Mouse (Mus musculus): ENCODE results near the gene Adcyap1r1. TPM values are rescaled to one million over a fixed set of nuclear protein-coding genes. Genes with fewer than 3 reads are reported as not detected.

The Adcyap1r1 gene
- total RNA-seq (2012; rRNA removed) = 2.0 and 5.3 TPM in 2 replicates

DNA sequence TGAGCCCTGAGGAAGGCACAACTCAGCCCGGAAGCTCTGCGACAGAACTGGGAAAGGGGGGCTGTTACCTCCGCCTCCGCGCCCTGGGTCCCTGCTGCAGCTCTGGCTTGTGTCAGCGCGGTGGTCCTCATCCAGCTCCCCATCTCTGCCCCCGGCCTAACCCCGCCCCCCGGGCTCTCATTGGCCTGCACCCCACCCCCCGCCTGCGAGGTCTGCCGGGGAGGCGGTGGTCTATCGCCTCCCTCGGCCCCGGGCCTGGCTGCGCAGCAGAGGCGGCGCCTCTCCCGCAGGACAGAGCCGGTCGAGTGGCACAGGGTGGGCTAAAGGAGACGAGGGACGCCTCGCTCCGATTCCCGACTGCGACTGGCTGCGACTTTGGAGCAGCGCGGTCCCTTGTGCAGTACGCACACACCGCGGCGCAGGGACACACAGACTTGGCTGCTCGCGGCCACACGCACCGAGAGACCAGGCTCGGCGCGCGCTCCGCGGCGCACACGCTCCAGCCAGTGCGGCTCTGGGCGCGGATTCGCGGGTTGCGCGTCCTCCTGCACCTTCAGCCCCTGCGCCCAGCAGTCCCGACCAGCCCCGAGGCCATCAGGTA is at the start of gene Adcyap1r1:
TSS of gene Adcyap1r1 (plus strand) at position 208 of the 601 bp plus-strand sequence.
- Histone ChIP-seq H3K27ac (ENCODE audit: insufficient read depth, low read depth, low read length, poor library complexity, severe bottlenecking) (no peak within 1 kb of the TSS), H3K4me3 (ENCODE audit: insufficient read depth in 1 of 2, low read depth in 1 of 2, low read length in 2 of 2, poor library complexity in 1 of 2, severe bottlenecking in 1 of 2) (peak within 1 kb of the TSS; percentile 68 to 72), H3K9me3 (ENCODE audit: control insufficient read depth, insufficient read depth, low read depth, low read length) (no peaks in the 10 kb centered on the region), H3K9ac (ENCODE audit: insufficient read depth, low read depth, low read length, poor library complexity, severe bottlenecking) (peak within 1 kb of the TSS; percentile 52), H3K4me1 (ENCODE audit: control insufficient read depth in 2 of 2, insufficient read depth in 2 of 2, low read length in 2 of 2, poor library complexity in 1 of 2) (no peaks in the 10 kb centered on the region), H3K36me3 (ENCODE audit: control insufficient read depth, insufficient read depth, low read length, poor library complexity, severe bottlenecking) (no peaks in the 10 kb centered on the region)
- peak; percentile 35 for DNase-seq (ENCODE audit: low read depth, low spot score)
- TF ChIP-seq ZNF384 (IDR thresholded peaks at IDR 0.05; ENCODE audit: low read depth, low read length) (no peak), ZC3H11A (IDR thresholded peaks at IDR 0.05; ENCODE audit: borderline replicate concordance, low read depth, low read length) (no peak), HCFC1 (IDR thresholded peaks at IDR 0.05; ENCODE audit: borderline replicate concordance, insufficient read depth, low read length) (no peak), MAFK (IDR thresholded peaks at IDR 0.05; ENCODE audit: insufficient read depth, low read depth, low read length) (no peak), CHD2 (IDR thresholded peaks at IDR 0.05; ENCODE audit: low read depth, low read length) (no peak)
- in situ Hi-C loops (cut with MboI; ENCODE audit: low sequenced_read_pairs in 2 of 2, unreplicated experiment in 2 of 2) = no loop called here

DNA sequence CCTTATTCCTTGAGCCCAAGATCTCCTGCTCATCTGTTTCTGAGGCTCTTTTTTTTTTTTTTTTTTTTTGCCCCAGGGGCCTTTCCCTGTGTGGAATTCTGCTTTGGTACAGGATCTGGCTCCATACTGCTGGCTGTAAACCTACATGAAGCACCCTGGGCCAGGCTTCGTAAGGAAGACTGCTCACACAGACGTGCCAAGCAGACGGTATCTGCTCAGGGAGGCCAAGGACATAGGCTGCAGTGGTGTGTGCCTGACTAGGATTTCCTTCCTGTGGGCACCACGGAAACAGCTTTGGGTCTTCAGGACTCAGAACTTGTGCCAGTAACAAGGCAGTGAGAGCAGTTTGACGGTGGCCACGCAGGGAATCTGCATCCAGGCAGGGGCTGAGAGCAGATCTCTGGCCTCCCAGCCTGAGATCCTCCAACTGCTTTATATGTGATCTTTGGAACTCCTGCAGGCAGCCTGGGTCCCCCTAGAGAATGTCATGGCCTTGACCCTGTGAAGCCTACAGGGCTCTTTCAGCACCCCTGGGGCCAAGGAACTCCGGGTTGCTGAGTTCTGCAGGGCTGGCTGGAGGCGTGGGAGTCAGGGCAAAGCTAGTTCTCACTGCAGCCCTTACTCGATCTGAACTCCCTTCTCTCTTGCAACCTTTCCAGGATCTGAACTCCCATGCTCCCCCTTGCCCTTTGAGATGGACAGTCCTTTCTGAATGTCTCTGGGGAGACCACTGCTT is 49.6 kb upstream of the Adcyap1r1 start:
- in situ Hi-C loops (cut with MboI; ENCODE audit: low sequenced_read_pairs in 2 of 2, unreplicated experiment in 2 of 2) = no loop called here
- TF ChIP-seq HCFC1 (IDR thresholded peaks at IDR 0.05; ENCODE audit: borderline replicate concordance, insufficient read depth, low read length) = no peak
- TF ChIP-seq ZNF384 (IDR thresholded peaks at IDR 0.05; ENCODE audit: low read depth, low read length) = peak; percentile 42; the same call in 1 of the 2 replicates
- H3K4me3 ChIP-seq (ENCODE audit: insufficient read depth in 1 of 2, low read depth in 1 of 2, low read length in 2 of 2, poor library complexity in 1 of 2, severe bottlenecking in 1 of 2) = no peak overlapping the region
- H3K36me3 ChIP-seq (ENCODE audit: control insufficient read depth, insufficient read depth, low read length, poor library complexity, severe bottlenecking) = no peaks in the 10 kb centered on the region
- no peak for DNase-seq (ENCODE audit: low read depth, low spot score)
- no peaks in the 10 kb centered on the region for H3K9me3 ChIP-seq (ENCODE audit: control insufficient read depth, insufficient read depth, low read depth, low read length)
- no peaks in the 10 kb centered on the region for H3K4me1 ChIP-seq (ENCODE audit: control insufficient read depth in 2 of 2, insufficient read depth in 2 of 2, low read length in 2 of 2, poor library complexity in 1 of 2)
- no peak overlapping the region for H3K27ac ChIP-seq (ENCODE audit: insufficient read depth, low read depth, low read length, poor library complexity, severe bottlenecking)
- no peak overlapping the region for H3K9ac ChIP-seq (ENCODE audit: insufficient read depth, low read depth, low read length, poor library complexity, severe bottlenecking)

DNA sequence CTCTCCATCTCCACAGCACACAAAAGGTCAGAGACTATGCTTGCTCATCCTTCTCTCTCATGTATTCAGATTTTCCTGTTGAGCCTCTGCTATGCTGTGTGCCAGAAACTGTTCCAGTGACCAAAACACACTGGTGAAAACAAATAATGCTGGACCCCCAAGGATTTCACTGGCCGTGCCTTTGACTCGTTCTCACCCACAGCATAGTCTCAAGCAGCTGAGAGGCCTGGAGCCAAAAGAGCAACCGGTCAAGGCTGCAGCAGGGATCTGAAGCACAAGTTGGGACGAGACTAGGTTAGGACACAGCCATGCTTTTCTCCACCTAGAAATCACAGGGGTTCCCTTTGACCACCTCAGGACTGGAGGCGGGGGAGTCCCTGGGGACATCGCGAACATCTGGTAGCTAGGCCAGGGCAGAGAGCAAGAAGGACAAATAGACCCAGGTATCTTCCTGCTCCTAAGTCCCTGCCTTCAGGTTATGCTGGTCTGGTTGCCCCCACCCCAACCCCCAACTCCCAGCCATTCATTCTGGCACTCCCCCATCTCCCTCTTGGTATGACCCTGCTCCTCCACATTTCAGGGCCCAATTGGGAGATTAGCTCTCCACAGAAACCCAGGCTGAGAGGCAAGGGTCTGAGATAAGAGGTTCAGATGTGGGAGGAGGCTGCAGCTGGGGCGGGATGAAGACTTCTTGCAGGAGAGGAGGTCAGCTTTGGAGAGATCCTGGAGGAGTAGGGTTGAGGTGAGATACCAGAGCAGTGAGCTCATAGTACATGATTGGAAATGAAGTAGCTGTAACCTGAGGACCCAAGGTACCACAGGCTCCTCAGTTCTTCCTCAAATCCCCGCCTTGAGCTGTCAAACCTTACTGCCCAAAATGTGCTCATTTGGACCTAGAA is 48.1 kb upstream of the Adcyap1r1 start:
- no peak overlapping the region for H3K9ac ChIP-seq (ENCODE audit: insufficient read depth, low read depth, low read length, poor library complexity, severe bottlenecking)
- no peak overlapping the region for H3K4me3 ChIP-seq (ENCODE audit: insufficient read depth in 1 of 2, low read depth in 1 of 2, low read length in 2 of 2, poor library complexity in 1 of 2, severe bottlenecking in 1 of 2)
- no peak overlapping the region for H3K27ac ChIP-seq (ENCODE audit: insufficient read depth, low read depth, low read length, poor library complexity, severe bottlenecking)
- no peaks in the 10 kb centered on the region for H3K4me1 ChIP-seq (ENCODE audit: control insufficient read depth in 2 of 2, insufficient read depth in 2 of 2, low read length in 2 of 2, poor library complexity in 1 of 2)
- no peaks in the 10 kb centered on the region for H3K36me3 ChIP-seq (ENCODE audit: control insufficient read depth, insufficient read depth, low read length, poor library complexity, severe bottlenecking)
- DNase-seq (ENCODE audit: low read depth, low spot score) = no peak
- no peaks in the 10 kb centered on the region for H3K9me3 ChIP-seq (ENCODE audit: control insufficient read depth, insufficient read depth, low read depth, low read length)
- no peak for TF ChIP-seq CHD2 (IDR thresholded peaks at IDR 0.05; ENCODE audit: low read depth, low read length)
- TF ChIP-seq HCFC1 (IDR thresholded peaks at IDR 0.05; ENCODE audit: borderline replicate concordance, insufficient read depth, low read length) = no peak
- in situ Hi-C loops (cut with MboI; ENCODE audit: low sequenced_read_pairs in 2 of 2, unreplicated experiment in 2 of 2) = no loop called here

DNA sequence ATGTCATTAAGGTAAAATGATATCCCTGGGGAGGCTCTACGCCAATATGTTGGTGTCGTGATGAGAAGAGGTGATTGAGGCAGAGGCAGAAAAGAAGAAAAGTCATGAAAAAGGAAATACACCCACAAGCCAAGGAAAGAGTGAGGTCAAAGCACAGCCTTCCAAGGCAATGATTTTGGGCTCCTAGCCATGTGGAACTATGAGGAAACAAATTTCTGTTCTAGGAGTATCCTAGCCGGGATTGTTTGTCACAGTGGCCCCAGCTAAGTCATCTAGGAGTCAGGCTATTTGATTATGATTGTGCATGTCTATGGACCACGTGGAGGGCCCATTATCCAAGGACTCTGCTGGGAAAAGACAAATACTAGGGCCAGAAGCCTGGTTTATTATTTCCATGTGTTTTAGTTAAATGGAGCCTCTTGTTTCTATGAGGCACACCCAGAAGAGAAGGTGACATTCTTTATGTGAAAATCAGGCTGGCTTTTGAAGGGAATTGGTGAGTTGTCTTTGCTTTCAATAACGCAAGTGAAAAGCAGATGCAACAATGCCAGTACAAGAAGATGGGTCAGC is 47.3 kb upstream of the Adcyap1r1 start:
- DNase-seq (ENCODE audit: low read depth, low spot score) = no peak
- Histone ChIP-seq H3K4me3 (ENCODE audit: insufficient read depth in 1 of 2, low read depth in 1 of 2, low read length in 2 of 2, poor library complexity in 1 of 2, severe bottlenecking in 1 of 2) (no peak overlapping the region), H3K27ac (ENCODE audit: insufficient read depth, low read depth, low read length, poor library complexity, severe bottlenecking) (no peak overlapping the region), H3K4me1 (ENCODE audit: control insufficient read depth in 2 of 2, insufficient read depth in 2 of 2, low read length in 2 of 2, poor library complexity in 1 of 2) (no peaks in the 10 kb centered on the region), H3K9ac (ENCODE audit: insufficient read depth, low read depth, low read length, poor library complexity, severe bottlenecking) (no peak overlapping the region), H3K9me3 (ENCODE audit: control insufficient read depth, insufficient read depth, low read depth, low read length) (no peaks in the 10 kb centered on the region), H3K36me3 (ENCODE audit: control insufficient read depth, insufficient read depth, low read length, poor library complexity, severe bottlenecking) (no peaks in the 10 kb centered on the region)
- in situ Hi-C loops (cut with MboI; ENCODE audit: low sequenced_read_pairs in 2 of 2, unreplicated experiment in 2 of 2) = no loop called here
- TF ChIP-seq ZC3H11A (IDR thresholded peaks at IDR 0.05; ENCODE audit: borderline replicate concordance, low read depth, low read length) (no peak), CHD2 (IDR thresholded peaks at IDR 0.05; ENCODE audit: low read depth, low read length) (no peak), HCFC1 (IDR thresholded peaks at IDR 0.05; ENCODE audit: borderline replicate concordance, insufficient read depth, low read length) (no peak), ZNF384 (IDR thresholded peaks at IDR 0.05; ENCODE audit: low read depth, low read length) (no peak), MAFK (IDR thresholded peaks at IDR 0.05; ENCODE audit: insufficient read depth, low read depth, low read length) (no peak)

All from ES-E14 (cell line).